Mouse (Mus musculus) right cerebral cortex, postnatal 25 days (tissue): ENCODE measurements around the gene Fgfr2.
A peak's percentile ranks its signal among the peaks of the same experiment; 100 is the strongest.

Experiments
- DNase-seq: peaks from one replicate; pipeline ENCODE4 v3.0.0; 2022

Fgfr2 gene

DNA sequence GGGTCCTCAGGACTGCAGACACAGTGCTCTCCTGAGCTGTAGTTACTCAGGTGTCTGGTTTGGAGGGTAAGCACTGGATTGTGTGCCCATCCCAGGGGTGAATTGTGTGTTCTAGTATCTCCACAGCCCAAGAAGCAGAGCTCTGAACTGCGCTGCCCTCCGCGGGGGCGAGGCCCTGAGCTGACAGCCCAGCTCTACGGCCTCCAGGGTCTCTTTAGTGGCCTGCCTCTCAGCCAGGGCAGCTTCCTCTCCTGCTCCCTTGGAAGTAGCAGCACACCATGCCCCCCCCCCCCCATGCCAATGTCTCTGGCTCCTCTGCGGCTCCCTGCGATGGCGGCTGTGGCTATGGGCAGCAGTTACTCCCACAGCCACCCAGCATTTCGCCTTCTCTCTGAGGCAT, 411.6 kb downstream of the Fgfr2 start:
- no peak for DNase-seq

DNA sequence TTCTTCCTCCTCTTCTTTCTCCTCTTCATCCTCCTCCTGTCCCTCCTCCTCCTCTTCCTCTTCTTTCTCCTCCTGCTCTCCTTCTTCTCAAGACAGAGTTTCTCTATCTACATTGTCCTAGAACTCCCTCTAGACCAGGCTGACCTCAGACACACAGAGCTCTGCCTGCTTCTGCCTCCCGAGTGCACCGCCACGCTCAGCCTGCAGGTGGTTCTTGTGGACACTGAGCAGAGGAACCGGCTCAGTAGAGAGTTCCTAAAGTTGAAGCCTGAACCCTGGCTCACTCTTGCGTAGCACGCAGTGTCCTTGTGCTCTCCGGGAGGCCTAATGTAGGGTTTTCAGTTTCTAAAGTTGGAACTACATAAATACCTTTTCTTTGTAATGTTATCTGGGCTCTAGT, 418.0 kb downstream of the Fgfr2 start:
- no peak for DNase-seq

DNA sequence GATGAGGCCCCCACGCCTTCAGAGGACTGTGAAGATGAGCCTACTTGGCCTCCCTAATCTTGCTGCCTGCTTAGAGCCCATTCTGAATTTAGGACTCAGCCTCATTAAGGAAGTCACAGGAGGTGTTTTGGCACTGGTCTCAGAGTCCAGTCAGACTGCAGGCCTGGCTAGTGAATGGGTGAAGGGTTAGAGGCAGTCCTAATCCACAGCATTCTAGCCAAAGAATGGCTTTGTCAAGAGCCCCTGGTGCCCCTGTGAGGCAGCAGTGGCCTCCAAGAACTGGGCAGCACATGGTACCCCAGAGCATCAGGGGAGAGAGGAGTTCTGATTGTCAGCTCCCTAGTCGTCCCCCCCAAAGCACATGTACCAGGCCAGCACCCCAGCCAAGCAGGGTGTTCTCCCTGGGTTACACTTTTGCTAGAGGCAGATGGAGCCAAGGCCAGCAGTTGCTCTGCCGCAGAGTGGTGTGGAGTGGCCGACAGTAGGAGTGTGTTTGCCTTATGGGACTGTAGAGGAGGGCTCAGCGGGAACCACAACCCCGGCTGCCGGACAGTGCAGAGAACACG, 418.8 kb downstream of the Fgfr2 start:
- DNase-seq: no peak

DNA sequence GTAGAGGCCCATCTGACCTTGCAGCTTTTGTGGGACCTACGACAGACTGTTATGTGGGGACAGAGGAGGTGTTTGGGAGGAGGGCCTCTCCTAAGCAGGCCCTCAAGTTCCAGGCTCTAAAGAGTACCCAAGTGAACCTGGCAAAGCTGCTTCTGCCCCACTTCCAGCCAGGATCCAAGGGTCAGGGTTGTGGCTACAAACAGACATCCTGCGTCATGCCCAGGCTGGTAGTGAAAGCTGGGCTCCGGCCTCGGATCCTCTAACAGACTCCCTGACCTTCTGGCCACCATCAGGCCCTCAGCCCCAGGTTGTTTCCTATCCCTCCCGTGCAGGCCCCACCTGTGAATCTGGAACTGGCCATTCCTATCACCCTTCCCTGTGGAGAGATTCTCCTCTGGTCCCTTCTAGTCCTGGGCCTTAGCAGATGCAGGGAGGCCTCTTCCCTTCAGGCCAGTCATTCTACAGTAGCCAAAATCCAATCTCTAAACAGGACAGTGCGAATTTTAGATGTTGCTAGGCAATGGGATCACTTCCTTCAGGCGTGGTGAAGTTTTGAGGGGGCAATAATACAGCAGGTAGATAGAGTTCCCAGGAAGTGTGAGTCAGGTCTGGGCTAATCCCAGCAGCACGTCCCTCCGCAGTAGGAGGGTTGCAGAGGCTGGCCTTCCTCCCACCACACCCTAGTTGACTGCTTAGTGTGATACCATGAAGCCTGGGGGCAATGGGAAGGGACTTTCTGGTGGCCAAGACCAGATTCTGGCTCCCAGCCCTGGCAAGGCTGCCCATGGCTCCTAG, 419.4 kb downstream of the Fgfr2 start:
- no peak for DNase-seq

DNA sequence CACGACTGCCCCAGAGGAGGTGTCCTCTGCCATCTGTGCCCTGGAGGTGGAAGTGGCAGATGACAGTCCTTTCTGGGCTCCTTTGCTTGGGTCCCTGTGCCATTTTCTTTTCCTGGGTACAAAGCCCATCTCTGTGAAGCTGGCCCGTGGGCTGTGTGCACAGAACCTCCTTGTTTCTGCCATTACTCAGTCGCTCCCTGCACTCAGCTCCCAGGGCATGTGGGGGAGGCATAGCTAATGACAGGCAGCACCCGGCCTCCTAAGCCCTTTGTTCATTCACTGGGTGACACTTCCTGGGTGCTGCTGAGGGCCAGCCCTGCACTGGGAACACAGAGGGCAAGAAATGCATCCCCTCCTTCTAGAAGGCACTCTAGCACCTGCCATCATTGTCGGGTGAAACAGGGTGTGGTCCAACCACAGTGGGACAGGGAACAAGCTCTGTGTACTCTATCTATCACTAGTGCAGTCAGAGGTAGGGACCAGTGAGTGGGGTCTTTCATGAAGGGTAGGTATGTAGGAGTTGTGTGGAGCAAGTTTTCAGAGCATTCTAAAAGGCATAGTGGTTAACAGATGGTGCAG, 420.6 kb downstream of the Fgfr2 start:
- no peak for DNase-seq

DNA sequence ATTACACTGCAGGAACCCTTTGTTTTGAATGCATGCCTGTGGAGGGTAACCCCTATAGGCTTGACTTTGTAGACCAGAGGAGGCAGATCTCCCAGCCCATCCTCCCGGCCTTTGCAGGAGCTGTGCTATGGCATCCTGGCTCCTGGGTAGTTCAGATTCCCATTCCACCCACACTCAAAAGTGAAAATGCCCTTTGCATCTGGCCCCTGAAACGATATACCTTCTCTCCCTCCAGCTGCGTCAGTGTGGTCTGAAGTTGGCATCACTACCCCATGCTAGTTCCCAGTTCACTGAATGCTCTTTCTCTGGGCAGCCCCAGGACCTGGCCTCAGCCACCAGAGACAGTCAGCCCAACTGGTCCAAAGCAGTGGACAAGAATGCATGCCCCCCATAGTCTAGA, 421.1 kb downstream of the Fgfr2 start:
- DNase-seq: no peak

DNA sequence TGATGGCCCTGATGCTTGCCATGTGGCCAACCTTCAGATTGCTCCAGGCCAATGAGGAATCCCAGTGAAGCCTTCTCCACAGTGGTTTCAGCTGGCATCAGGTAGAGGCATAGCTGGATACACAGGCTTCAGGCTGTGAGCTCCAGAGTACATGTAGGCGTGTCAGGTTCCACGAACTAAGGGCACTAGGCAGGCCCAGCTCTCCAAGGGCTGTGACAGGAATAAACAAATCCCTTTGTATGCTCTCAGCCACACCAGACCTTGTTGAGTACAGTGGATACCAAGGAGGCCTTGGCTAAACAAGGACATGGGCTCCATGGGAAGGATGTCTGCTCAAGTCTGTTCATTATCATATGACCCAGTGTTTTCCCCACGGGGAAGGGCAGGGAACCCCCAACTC, 421.7 kb downstream of the Fgfr2 start:
- DNase-seq: no peak

DNA sequence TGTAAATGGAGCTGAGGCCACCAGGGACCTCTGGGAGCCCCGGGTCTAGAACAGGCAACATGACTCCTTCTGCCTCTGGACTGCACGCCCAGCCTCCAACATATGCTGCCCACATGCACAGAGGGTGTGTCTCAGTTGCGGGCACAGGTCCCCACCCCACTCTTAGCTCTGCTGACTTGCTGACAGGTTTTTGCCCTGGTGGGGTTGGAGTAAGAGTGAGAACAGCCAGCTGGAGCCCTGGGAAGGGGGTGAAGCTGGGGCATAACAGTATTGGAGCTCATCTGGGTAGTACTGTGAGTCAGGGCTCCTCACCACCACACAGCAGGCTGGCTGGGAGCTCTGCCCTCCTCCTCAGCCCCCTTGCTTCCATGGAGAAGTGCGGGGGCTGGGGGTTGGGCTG, 423.0 kb downstream of the Fgfr2 start:
- DNase-seq: no peak

DNA sequence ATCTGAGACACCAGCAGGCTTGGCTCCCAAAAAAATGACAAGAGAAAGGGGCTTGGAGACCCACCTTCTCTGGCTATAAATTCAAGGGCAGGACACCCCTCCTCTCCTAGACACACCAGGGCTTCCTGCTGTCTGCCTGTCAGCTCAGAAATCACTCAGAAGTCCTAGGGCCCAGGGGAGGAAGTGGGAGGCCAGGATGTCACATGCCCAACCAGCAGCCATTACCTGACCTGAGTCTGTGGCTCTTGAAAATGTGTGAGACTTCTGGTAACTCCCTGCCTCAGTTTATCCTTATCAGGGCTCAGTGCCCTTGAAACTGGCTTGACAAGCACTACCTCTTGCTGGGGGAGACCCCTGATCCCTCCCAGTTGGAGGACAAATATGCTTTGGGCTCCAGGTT, 423.5 kb downstream of the Fgfr2 start:
- DNase-seq: no peak

DNA sequence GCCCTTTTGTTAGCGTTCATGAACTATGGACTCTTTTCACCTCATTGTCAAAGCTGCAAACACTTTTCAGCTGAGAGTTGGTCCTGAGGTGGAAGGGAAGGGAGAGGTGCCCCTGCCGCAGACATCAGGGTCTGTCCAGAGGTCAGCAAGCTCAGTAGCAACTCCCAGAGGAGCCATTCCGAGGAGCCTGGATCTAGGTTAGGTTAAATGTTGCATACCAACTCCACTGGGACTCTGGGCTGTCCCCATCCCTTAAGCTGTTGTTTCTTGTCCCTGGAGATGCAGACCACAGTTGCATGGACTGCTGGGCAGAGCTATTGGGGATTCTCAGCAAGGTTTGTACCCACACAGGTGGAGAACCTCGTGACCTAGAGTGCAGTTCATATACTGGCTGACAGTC, 424.0 kb downstream of the Fgfr2 start:
- no peak for DNase-seq

DNA sequence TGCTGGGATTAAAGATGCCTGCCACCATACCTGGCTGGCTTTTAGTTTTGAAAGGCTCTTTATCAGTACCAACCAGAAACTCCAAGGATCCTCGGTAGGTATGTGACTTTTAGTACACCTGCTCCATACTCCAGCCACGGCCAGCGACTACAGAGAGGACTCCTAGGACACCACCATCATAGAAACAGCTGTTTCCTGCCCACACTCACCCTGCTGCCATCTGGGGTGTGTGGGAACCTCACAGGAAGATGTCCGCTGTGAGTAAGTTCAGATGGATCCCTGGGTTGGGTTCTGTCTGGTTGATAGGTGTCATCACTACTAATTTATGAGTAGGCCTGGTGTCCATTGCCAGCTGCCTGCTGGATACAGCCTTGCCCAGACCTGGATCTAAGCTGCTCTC, 424.4 kb downstream of the Fgfr2 start:
- no peak for DNase-seq

DNA sequence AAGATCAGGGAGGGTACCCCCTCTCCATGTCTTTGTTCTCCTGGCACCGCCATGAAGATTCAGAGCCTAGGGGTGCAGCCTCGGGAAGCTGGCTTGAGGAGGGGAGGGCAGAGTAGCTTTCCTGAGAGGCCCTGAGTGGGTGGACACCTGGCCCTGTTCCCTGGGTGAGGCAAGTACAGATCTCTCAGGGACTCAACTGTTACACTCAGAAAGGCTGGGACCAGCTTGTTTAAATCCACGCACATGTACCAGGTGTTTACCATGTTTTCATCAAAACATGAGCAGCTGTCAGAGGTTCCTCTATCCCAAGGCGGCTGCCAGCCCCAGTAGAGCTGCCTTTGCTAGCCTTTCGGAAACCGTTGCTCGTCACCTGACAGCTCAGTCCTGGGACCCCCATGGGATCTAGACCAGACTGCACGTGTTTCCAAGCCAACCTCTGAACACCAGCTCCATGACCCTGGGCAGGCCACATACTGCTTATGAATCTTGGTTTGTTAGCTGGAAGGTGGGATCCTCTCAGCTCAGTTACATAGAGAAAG, 425.8 kb downstream of the Fgfr2 start:
- no peak for DNase-seq

DNA sequence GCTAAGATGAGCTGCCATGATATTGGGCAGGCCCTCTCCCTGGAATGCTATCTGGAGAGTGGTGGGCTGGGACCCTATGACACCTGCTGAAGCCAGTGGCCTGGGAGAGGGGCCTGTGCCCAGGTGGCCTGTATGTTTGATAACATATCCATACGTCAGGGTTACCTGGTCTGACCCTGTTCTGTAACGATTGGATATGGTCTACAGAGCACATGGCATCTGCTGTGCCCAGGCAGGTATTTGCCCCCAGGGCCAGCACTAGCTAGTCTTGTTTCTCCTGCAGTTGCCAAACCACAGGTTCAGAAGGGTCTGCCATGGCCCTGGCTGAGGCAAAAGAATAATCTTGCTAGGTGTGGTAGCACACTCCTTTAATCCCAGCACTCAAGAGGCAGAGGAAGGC, 429.6 kb downstream of the Fgfr2 start:
- DNase-seq: no peak

DNA sequence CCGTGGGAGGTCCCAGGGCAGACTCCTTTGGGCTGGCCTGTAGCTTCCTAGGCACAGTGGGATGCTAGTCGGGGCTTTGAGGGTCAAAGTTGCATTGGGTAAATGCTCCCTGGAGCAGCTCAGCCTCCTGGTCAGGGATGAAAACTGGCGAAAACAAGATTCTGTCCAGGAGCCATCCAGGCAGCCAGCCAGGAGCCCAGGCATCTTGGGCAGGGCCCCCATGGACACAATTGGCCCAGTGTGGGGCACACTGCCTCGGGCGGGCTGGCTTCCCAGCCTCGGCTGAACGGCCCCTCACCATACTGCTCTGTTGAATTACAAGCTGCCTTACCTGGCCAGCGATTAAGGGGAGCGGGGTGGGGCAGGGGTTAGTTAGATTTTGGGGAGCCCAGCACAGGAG, 430.4 kb downstream of the Fgfr2 start:
- DNase-seq: peak; percentile 45

DNA sequence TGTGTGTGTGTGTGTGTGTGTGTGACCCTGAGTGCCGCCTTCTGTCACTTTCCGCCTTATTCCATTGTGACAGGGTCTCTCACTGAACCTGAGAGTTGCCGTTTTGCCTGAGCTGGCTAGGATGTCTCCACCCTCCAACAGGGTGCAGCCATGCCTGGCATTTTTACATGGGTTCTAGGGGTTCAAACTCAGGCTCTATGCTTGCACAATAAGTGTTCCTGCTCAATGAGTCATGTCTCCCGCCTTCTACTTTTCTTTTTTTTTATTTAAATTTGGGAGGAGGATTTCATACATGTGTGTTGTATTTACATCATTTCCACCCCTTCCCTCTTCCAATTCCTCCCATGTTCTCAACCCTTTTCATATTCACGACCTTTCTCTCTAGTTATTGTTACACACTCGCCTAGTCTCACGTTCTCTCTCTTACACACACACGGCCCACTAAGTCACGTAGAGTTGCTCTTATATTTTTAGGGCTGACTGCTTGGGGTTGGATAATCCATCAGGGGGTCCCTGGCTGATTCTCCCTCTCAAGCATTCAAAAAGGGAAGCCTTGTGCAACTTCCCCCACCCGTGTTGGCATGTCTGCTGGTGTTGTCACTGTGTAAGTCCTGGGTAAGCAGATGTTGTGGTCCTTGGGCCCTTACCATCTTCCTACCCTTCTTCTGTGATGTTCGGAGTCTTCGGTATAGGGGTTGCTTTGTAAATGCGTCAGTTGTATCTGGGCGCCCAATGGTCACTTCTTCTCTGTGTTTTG, 432.3 kb downstream of the Fgfr2 start:
- DNase-seq: no peak

DNA sequence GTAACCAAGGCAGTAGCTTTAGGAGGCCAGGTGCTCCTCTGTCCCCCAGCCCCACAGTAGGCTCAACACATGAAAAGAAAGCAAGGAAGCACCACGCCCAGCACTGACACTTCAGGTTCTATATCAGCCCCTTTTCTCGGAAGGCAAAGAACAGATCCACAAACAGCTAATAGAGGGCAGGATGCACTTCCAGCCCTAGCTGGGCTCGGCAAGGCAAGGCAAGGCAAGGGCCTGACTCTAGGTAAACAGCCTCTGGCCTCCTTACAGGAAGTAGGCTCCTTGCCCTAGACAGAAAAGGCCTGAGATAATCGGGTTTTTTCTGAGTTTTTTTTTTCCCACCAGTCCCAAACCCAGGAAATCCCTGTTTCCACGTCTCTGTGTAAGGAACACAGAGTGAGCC, 433.4 kb downstream of the Fgfr2 start:
- DNase-seq: no peak

DNA sequence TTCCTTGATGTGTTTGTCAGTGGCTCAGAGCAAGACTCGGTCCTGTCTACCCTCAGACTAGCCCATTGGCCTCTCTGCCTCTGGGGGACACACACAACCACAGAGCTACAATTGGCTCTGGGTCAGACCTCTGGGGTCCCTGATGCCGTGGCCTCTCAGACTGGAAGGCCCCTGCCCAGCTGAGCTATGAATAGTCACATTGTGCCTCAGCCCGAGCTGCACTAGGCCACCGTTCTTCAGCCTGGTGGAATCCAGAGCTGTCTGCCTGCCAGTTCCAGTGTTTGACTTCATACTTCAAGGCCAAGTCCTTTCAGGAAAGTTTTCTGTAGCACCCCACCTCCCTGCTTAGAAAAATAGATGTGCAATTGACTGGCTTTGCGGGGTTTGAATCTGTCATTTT, 434.4 kb downstream of the Fgfr2 start:
- DNase-seq: no peak

DNA sequence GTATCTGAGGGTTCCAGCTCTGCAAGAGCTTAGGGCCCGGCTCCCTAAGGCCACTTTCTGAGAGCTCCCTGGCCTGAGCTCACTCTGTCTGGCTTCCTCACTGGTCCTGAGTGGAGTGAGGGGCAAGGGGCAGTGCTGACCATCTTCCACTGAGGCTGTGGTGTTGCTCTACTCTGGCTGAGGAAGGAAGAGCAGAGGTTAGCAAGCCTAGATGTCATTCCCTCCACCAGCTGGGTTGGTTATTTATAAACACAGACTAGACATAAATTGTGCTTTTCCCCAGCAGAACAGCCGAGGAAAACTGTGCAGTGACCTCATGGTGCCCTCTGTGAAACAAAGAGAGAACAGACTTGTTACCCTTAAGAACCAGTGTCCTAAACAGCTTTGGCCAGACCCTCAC, 435.3 kb downstream of the Fgfr2 start:
- DNase-seq: no peak

DNA sequence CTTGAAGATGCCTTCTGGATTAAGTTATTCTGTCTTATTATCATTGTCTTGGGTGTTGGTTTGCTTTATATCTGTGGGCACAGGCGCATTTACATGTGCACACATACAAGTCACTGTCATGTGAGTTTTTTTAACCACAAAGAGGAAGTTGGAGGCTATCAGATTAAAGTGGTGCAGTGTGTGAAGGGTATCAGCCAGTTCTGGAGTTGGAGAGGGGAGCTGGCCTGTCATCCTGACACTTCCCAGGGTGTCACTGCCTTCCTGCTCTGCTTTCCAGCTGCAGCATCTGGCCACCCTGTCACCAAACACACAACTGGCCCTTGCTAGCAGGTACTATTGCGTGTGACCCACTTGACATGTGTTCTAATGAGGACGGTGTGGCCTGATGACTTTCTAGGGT, 436.6 kb downstream of the Fgfr2 start:
- DNase-seq: no peak

DNA sequence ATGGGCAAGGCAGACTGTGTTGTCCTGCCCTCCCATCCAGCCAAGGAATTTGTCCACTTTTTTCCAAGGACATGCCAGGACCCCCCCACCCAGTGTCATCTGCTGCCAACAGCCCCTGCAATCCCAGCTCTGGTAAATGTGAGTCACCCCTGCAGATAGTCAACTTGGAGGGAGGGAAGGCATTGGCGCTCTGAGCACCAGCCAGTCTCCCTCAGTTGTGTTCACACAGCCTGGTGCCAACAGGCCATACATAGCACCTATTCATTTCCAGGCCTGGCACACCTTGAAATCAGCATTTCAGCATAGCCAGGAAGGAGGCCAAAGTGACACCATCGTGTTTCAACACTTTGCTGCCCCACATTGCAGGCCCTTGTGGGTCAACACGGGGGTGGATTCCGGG, 439.2 kb downstream of the Fgfr2 start:
- no peak for DNase-seq

DNA sequence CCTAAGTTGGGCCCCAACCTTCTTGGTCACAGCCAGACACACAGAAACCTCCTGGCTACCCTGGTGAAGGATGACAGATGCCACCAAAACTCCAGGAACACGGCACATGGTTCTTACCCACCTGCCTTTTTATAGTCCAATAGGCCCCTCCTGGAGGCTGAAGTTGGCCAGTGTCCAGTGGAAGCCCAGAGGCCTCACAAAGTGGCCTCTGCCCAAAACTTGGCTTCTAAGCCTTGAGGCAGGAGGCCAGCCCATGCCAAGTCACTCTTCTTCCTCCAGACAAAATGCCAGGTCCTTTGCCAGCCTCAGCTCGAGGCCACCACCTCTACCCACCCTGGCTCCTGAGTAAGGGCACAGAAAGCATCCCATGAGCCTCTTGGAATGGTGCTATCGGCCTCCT, 440.2 kb downstream of the Fgfr2 start:
- DNase-seq: no peak

DNA sequence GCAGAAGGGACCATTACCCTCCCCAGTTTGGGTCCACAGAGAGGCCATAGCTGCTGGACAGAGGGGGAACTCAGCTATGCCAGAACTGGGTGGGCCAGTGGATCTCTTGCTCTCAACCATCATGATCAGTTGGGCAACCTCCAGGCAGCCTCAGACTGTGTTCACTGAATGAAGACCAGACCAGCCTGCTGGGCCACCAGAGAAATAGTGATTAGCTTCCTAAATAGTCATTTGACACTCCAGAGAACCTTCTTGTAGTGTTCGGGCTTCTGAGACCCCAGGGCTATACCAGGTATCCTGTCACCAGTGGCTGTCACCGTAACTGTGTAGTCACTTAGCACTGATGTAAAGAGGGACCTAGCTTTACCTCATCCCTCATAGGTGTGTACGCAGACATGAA, 440.8 kb downstream of the Fgfr2 start:
- no peak for DNase-seq

DNA sequence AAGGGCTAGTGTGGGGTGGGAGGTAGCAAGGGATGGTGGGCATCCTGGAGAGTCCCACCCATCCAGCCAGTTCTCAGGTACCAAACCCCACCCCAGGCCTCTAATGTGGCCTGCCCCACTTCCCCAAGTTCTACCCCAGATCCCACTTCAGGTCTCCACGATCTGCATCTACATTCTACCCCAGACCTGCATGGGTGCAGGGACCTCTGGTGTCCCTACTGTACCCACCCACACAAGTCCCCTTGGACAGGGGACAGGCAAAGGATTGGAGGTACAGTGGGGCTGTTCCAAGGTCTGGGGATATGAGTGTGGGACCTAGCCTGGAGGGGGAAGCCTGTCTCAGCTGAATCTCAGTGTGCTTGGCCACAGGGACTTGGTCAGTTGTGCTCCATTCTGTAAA, 441.3 kb downstream of the Fgfr2 start:
- DNase-seq: no peak

DNA sequence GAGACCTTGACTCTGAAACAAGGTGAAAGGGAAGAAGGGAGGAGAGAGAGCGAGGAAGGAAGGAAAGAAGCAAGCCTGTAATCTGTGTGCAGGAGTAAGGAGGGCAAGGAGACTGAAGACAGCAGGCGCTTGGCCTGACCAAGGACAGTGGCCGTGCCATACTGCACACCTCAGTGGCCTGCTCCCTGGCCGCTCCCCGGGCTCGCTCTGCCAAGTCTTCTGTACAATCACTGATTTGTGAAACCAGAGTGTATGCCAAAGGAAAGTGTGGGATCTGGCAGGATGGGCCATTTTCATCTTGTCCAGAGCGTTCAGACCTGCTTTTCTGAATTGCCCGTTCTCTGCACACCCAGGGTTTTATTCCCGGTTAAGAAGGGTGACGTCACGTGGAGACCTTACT, 441.9 kb downstream of the Fgfr2 start:
- no peak for DNase-seq
